Mouse (Mus musculus) brain, embryonic 14.5 days (tissue): Measurements from ENCODE around the gene Pycr1.

ENCODE experiments used
- CTCF ChIP-seq: fragments of 200-500 bp; IDR thresholded peaks from 2 replicates; pipeline ENCODE4 v1.5.1; 2012; ENCODE audit warnings: inconsistent platforms, mild to moderate bottlenecking, moderate library complexity, borderline replicate concordance; ENCODE audit not compliant: insufficient read depth, insufficient read length; ENCODE audit errors: extremely low read depth
- POLR2A ChIP-seq: fragments of 200-500 bp; IDR thresholded peaks from 2 replicates; pipeline ENCODE4 v1.6.1; 2012; ENCODE audit warnings: mild to moderate bottlenecking, inconsistent platforms, borderline replicate concordance; ENCODE audit not compliant: poor library complexity, insufficient read depth, insufficient read length, severe bottlenecking; ENCODE audit errors: extremely low read depth

GRCm38 (mm10) chr11:120689365-120689764 is 45.8 kb upstream of the Pycr1 start:
- TF ChIP-seq CTCF (no peak), POLR2A (no peak)
